In the genomic region with DNA sequence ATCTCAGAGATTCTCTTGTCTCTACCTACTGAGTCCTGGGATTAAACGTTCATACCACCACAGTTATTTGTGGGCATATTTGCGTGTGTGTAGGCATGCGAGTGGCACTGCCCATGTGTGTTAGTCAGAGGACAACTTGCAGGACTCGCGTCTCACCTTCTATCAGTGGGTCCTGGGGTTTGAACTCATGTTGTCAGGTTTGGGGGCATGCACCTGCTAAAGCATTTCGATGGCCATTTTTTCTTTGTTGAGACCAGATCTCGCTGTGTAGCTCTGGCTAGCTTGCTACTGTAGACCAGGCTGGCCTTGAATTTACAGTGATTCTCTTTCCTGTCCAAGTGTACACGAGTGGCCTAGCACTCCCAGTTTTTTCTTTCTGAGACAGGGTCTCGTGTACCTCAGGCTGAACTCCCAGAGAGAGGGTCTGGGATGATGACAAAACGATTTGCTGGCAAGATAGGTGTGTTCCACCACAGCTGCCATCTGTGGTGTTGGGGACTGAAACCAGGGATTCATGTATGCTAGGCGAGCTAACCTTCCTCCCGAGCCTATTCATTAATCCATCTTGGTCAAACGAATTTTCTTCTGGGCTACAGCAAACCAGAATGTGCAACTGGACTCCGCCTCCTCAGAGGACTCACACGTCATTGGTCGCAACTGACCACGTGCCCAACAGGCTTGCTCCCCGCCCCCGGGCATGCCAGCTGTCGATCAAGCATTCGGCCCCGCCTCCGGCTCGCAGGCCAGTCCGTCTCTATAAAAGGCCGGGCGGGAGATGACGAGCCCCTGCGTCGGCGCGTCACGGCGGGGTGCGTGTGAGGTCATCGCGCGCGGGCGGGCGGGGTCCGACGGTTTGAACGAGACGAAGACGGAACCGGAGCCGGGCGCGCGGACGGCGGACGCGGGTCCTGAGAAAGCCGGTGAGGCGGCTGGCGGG, we compare ENCODE assay signal across 8 mouse cellular contexts. TPM values are rescaled to one million over a fixed set of nuclear protein-coding genes. Genes with fewer than 3 reads are reported as not detected.
A peak's percentile ranks its signal among the peaks of the same experiment; 100 is the strongest.
DNase-seq lines count a peak whose midpoint lies in the region; ATAC-seq lines count a peak whose summit lies in the region.

A gene (plus strand): TSS at position 775 of the 937 bp plus-strand sequence.

- peak within 1 kb of the TSS; percentile 91 for H3K27ac ChIP-seq in intestine, embryonic 14.5 days (ENCODE audit: low read depth)

- H3K36me3 ChIP-seq in intestine, embryonic 14.5 days (ENCODE audit: control insufficient read depth, insufficient read depth, low read length) = peaks cover 3% of the 10 kb centered on the region; the same call in 1 of the 2 replicates

- H3K9ac ChIP-seq in intestine, embryonic 14.5 days (ENCODE audit: low read length) = peak within 1 kb of the TSS; percentile 93

- ATAC-seq in intestine, embryonic 14.5 days (replicated peaks; ENCODE audit: low FRiP score, low TSS enrichment, low read depth) = peak; percentile 98

- H3K4me3 ChIP-seq in intestine, embryonic 14.5 days (ENCODE audit: low read depth, low read length) = peak within 1 kb of the TSS; percentile 96

- WGBS in intestine, embryonic 14.5 days = 10% methylated on average over 57 of the region's 58 CpGs

- intact Hi-C loops in left cerebral cortex, postnatal 14 days (cut with DNase I) = no loop called here

- H3K4me1 ChIP-seq in intestine, embryonic 14.5 days (replicated peaks; ENCODE audit: control insufficient read depth, insufficient read depth, low read length) = peaks cover 19% of the 10 kb centered on the region

- H3K9me3 ChIP-seq in intestine, embryonic 14.5 days (ENCODE audit: control insufficient read depth, low read length) = no peaks in the 10 kb centered on the region

- peak; percentile 99 for DNase-seq in adrenal gland, adult 18-20 months (ENCODE audit: low spot score in 2 of 2)
- DNase-seq in embryo, embryonic 11 days = peak; percentile 100
- DNase-seq in gastrocnemius, postnatal 25 days = peak; percentile 99
- DNase-seq in intestine, embryonic 14.5 days (ENCODE audit: low spot score) = peak; percentile 99
- DNase-seq in left cerebral cortex, postnatal 14 days (ENCODE audit: low spot score in 2 of 2) = peak; percentile 100
- peak; percentile 99 for DNase-seq in mesoderm, embryonic 11.5 days (ENCODE audit: low read depth, low spot score)
- DNase-seq in right cerebral cortex, postnatal 36 days (ENCODE audit: low spot score in 2 of 2) = peak; percentile 100
- peak; percentile 99 for DNase-seq in yolk sac, embryonic 10.5 days (ENCODE audit: low spot score)

- no peaks in the 10 kb centered on the region for H3K27me3 ChIP-seq in intestine, embryonic 14.5 days (replicated peaks; ENCODE audit: control insufficient read depth, insufficient read depth, low read length)

- H3K4me2 ChIP-seq in intestine, embryonic 14.5 days (ENCODE audit: low read length) = peak within 1 kb of the TSS; percentile 77

RNA-seq across cellular contexts. Expression of the gene that starts here (rescaled TPM):
- 10 to 100 TPM; 92.5 to 98.8 TPM for total RNA-seq in adrenal gland, adult 18-20 months (2021)
- total RNA-seq in gastrocnemius, postnatal 25 days (2021) = 10 to 100 TPM; 36.9 to 39.6 TPM
- polyA plus RNA-seq in intestine, embryonic 14.5 days (2014; fragmentation: Nextera tagmentation; extraction: Ambion mirVana) = 229 and 254 TPM in 2 replicates
- total RNA-seq in left cerebral cortex, postnatal 14 days (2021) = 100 to 1,000 TPM; 137 to 151 TPM

Comparison
In these comparisons a context has a peak if more than half of its experiments do, and no peak if none do; other contexts are left out.
1. Peak in every context shown above with its lines: DNase-seq, ATAC-seq, H3K4me3 ChIP-seq and H3K27ac ChIP-seq.